ENCODE assay signal across 8 mouse cellular contexts in the genomic region with DNA sequence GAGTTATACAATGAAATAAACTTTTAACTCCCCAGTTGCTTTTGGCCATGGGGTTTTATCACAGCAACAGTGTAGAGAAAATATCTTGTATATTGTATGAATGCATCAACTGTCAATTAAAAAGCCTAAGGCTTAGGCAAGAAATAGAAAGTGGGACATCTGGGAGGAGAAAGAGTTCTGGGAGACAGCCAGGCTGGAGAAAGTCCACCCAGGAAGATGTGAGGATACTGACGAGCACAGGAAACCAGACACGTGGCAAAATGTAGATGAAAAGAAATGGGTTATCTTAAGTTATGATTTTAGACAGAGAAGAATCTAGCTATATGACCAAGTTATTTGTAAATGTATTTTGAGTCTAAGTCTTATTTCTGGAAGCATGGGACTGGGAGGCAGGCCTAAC.
"Had no signal": no experiment of that assay in that cellular context is flagged by ENCODE, and none has a peak within 500 bp of the region (broad histone marks: within the 10 kb centered on the region; RNA-seq: fewer than 3 reads in every experiment).

No protein-coding gene starts in this region.

- DNase-seq: lung, adult 18-20 months; lung, embryonic 14.5 days; lung, postnatal 14 days; lung, postnatal 36 days; right cerebral cortex, postnatal 14 days; thymus, adult 18-20 months; thymus, postnatal 25 days; thymus, postnatal 4 days had no signal
